Mouse (Mus musculus) forebrain, embryonic 13.5 days (tissue): ENCODE results near the gene Hspa4l. TPM values are rescaled to one million over a fixed set of nuclear protein-coding genes. Genes with fewer than 3 reads are reported as not detected.
"Not testable (repeated sequence)": the region's sequence is repeated elsewhere in the genome, so short reads cannot be mapped to it uniquely, and the experiment has no call there.

Source experiments
- ATAC-seq: fragments of 200-750 bp; cut with Nextera tagmentation; 2 replicates; pipeline ENCODE4 v1.8.0; 2017
- H3K27ac ChIP-seq: fragments of 300-500 bp; sonication (generic); 2 replicates; pipeline ENCODE4 v1.5.1; 2015; ENCODE audit warnings: inconsistent platforms, mild to moderate bottlenecking, moderate library complexity
- H3K27me3 ChIP-seq: fragments of 300-500 bp; sonication (generic); 2 replicates; pipeline ENCODE4 v1.6.1; 2015; ENCODE audit warnings: mild to moderate bottlenecking, inconsistent platforms
- H3K36me3 ChIP-seq: fragments of 300-500 bp; sonication (generic); 2 replicates; pipeline ENCODE4 v1.6.1; 2015; ENCODE audit warnings: mild to moderate bottlenecking, inconsistent platforms; ENCODE audit not compliant: poor library complexity, severe bottlenecking
- H3K4me1 ChIP-seq: fragments of 300-500 bp; sonication (generic); 2 replicates; pipeline ENCODE4 v1.6.1; 2015; ENCODE audit warnings: inconsistent platforms
- H3K4me2 ChIP-seq: fragments of 300-500 bp; sonication (generic); 2 replicates; pipeline ENCODE4 v1.6.1; 2015; ENCODE audit warnings: inconsistent platforms, mild to moderate bottlenecking, moderate library complexity
- H3K4me3 ChIP-seq: fragments of 300-500 bp; sonication (generic); 2 replicates; pipeline ENCODE4 v1.5.1; 2015; ENCODE audit warnings: mild to moderate bottlenecking, inconsistent platforms
- H3K9ac ChIP-seq: fragments of 300-500 bp; sonication (generic); 2 replicates; pipeline ENCODE4 v1.6.1; 2015; ENCODE audit warnings: mild to moderate bottlenecking, inconsistent platforms
- H3K9me3 ChIP-seq: fragments of 300-500 bp; sonication (generic); replicated peaks from 2 replicates; pipeline ENCODE4 v1.6.1; 2016; ENCODE audit warnings: inconsistent platforms
- WGBS: fragments of 180-500 bp; shearing (Covaris S2); methylation state at CpG from one replicate; pipeline ENCODE4 v1.1.7; 2015; 5-methylcytosine and 5-hydroxymethylcytosine counted together
- polyA plus RNA-seq: library from polyadenylated mRNA; unstranded; fragments of >200 nt; fragmentation: Nextera tagmentation; extraction: Ambion mirVana; gene quantifications from 2 replicates; pipeline ENCODE4 v1.2.1, GENCODE M21; 2015

The Hspa4l gene
- polyA plus RNA-seq, 1 experiment from 2014 or later, result 48.5 TPM

DNA sequence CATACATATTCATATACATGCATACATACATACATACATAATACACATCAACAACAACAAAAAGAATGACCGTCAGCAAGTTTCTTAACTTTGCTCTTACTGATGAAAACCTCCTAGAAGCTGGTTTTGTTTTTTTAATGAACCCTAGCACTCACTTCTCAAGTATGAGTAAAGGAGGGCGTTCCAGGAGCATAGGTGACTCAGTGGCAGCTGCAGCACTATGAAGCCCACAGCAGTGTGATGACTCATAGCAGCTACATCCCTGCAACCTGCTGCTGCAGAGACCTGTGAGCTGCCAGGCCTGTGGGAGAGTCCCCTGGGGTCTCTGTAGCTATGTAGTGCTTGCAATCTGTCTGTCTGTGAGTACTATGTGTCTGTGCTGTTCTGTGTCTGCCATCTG is 17.0 kb downstream of the Hspa4l start:
- ATAC-seq, result no peak
- H3K9ac ChIP-seq, result no peak overlapping the region

DNA sequence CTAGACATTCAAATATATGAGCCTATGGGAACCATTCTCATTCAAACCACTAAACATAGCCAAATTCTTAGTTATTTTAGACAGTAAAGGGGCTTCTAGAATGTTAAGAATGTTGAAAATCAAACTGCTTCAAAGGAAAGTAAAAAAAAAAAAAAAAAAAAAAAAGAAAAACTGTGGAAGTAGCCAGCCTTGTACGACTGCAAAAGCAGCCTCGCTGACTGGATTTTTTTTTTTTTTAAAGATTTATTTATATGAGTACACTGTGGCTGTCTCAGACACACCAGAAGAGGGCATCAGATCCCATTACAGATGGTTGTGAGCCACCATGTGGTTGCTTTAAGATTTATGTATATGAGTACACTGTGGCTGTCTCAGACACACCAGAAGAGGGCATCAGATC is 49.5 kb downstream of the Hspa4l start:
- Histone ChIP-seq H3K4me2 (no peak overlapping the region), H3K27ac (no peak overlapping the region), H3K4me1 (no peaks in the 10 kb centered on the region), H3K4me3 (no peak overlapping the region), H3K27me3 (no peaks in the 10 kb centered on the region), H3K9ac (no peak overlapping the region), H3K36me3 (peaks cover 11% of the 10 kb centered on the region), H3K9me3 (no peaks in the 10 kb centered on the region)
- WGBS, result 88% methylated on average over 2 of the region's 2 CpGs
- ATAC-seq, result no peak

More for the DNA sequence above, 17.0 kb downstream of the Hspa4l start:
- no peak overlapping the region for H3K27ac ChIP-seq
- H3K4me3 ChIP-seq, result no peak overlapping the region
- no peak overlapping the region for H3K4me2 ChIP-seq
- 96% methylated on average over 2 of the region's 2 CpGs for WGBS
- H3K9me3 ChIP-seq, result no peaks in the 10 kb centered on the region
- peaks cover 57% of the 10 kb centered on the region for H3K36me3 ChIP-seq
- no peaks in the 10 kb centered on the region for H3K27me3 ChIP-seq
- no peaks in the 10 kb centered on the region for H3K4me1 ChIP-seq

DNA sequence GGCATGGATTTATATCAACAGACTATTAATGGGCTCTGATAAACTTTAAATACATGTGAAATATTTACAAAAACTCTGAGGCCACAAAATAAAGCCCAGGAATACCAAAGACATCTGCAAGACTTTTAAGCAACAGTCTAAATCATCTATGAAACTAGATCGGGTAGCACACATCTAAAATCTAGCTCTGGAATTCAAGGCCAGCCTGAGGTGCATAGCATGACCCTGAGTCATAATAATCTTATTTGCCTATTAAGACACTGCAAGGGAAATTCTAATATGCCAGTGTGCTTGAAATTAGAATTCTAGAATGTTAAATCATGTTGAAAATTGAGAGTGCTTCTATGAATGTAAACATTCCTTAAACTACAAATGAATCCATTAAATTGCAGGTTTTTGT is 53.8 kb downstream of the Hspa4l start:
- H3K9ac ChIP-seq, result no peak overlapping the region
- H3K9me3 ChIP-seq, result no peaks in the 10 kb centered on the region
- H3K27ac ChIP-seq, result no peak overlapping the region
- H3K4me2 ChIP-seq, result no peak overlapping the region
- no peak overlapping the region for H3K4me3 ChIP-seq
- no peak for ATAC-seq
- H3K27me3 ChIP-seq, result no peaks in the 10 kb centered on the region
- peaks cover 6% of the 10 kb centered on the region for H3K36me3 ChIP-seq
- H3K4me1 ChIP-seq, result peaks cover 27% of the 10 kb centered on the region
- WGBS, result 79% methylated on average over 1 of the region's 1 CpGs

DNA sequence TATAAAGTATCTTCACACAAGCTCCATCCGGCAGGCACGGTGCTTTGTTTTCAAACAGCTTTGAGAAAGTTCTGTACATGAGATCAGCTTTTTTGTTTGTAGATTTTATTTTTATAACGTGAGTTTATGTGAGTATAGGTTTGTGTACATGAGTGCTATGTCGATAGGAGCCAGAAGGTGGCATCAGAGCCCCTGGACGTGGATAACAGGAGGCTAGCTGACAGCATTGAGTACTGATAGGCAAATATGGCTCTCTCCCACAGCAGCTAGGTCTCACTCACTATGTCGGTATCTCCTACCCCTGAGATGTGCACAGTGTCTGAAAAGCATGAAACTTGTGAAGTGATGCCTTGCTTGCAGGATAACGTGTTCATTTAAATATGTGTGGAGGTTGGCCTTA is 54.2 kb downstream of the Hspa4l start:
- ATAC-seq, result no peak
- no peaks in the 10 kb centered on the region for H3K27me3 ChIP-seq
- no peak overlapping the region for H3K9ac ChIP-seq
- no peak overlapping the region for H3K4me3 ChIP-seq
- no peak overlapping the region for H3K27ac ChIP-seq
- 36% methylated on average over 7 of the region's 7 CpGs for WGBS
- peaks cover 27% of the 10 kb centered on the region for H3K4me1 ChIP-seq
- H3K36me3 ChIP-seq, result peaks cover 6% of the 10 kb centered on the region
- no peak overlapping the region for H3K4me2 ChIP-seq
- H3K9me3 ChIP-seq, result no peaks in the 10 kb centered on the region

DNA sequence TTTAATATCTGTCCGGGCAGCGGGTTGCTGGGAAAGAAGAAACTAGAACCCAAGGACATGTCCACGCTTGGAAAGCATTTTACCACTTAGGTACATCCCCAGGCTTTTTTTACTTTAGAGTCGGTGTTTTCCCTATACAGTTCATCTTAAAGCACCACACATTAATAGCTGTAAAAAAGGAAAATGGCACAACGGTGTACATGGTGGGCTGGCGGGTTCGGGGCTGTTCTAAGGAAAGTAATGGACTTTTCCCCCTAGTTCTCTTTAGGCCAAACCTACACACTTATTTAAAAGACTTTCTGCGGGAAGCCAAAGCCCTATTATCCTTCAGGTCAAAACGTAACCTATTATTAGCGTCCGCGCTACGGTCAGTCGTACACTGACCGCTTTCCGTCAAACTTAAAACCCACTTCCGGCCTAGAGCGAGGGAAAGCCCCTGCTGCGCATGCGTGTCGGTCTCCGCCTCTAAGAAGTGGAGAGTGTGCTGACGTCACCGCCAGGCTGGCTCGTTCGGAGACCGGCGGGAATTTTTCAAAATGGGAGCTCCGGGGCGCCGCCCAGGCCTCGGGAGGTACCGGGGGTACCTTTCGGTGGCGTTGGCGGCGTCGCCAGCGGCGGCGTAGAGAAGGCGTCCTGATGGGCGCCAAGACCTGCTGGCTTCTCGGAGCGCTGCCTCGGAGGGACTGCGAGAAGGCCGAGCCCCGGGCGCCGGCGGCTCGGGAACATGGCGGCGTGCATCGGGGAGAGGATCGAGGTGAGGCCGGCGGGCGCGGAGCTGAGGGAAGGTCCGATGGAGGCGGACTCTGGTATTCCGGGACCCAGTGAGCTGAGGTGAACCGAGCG is 55.5 kb downstream of the Hspa4l start, which contains the start of gene Plk4:
Gene Plk4 (plus strand): TSS at position 490 of the 843 bp plus-strand sequence.
- Histone ChIP-seq H3K9ac (peak within 1 kb of the TSS; percentile 89), H3K36me3 (peaks cover 6% of the 10 kb centered on the region), H3K27ac (peak within 1 kb of the TSS; percentile 62), H3K4me1 (peaks cover 27% of the 10 kb centered on the region), H3K27me3 (no peaks in the 10 kb centered on the region), H3K4me3 (peak within 1 kb of the TSS; percentile 78), H3K4me2 (peak within 1 kb of the TSS; percentile 94), H3K9me3 (no peaks in the 10 kb centered on the region)
- peak; percentile 96 for ATAC-seq
- WGBS, result 2% methylated on average over 66 of the region's 66 CpGs

DNA sequence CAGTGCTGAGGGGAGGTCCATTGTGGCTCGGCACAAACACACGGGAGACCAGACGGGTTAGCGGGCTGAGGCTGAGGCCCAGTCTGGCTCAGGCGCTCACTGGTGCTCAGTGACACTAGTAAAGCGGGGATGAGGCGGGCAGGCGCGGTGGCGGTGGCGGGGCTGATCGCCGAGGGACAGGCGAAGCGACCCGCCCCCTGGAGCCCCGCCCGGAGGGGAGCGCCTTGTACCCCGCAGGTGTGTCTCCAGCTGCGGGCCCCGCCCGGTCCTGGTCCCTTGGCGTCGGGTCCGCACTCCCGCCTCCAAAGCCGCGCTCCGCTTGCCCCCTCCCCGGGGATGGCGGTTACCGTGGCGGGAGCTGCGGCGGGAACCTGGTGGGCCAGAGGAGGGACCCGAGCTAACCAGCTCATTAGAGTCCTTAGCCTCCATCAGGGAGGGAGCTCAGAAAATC is 56.1 kb downstream of the Hspa4l start:
- Histone ChIP-seq H3K4me3 (peak overlapping the region; percentile 78), H3K36me3 (peaks cover 12% of the 10 kb centered on the region), H3K27me3 (no peaks in the 10 kb centered on the region), H3K4me1 (peaks cover 27% of the 10 kb centered on the region), H3K9me3 (no peaks in the 10 kb centered on the region), H3K27ac (peak overlapping the region; percentile 62), H3K4me2 (peak overlapping the region; percentile 94), H3K9ac (peak overlapping the region; percentile 89)
- peak; percentile 88 for ATAC-seq
- WGBS, result under 1% methylated on average over 36 of the region's 37 CpGs

DNA sequence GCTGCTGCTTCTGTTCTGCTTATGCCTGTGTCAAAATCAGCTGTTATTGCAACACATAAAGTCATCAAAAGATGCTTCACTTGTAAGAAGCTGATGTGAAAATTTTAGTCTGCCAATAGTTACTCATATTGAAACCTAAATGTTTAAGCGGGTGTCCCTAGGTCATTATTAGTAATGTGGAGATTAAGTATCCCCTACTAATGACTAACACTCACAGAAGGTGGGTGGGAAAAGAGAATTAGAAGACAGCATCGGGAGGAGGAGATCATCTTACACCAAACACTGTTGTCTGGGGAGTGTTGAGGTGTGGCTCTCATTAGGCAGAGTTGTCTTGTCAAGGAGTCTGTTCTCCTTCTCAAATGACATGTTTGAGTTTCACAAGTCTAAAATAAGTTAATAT is 62.6 kb downstream of the Hspa4l start:
- Histone ChIP-seq H3K4me1 (peaks cover 6% of the 10 kb centered on the region; the same call in 1 of the 2 replicates), H3K27ac (no peak overlapping the region), H3K9me3 (no peaks in the 10 kb centered on the region), H3K9ac (no peak overlapping the region), H3K4me2 (no peak overlapping the region), H3K27me3 (no peaks in the 10 kb centered on the region), H3K36me3 (peaks cover 54% of the 10 kb centered on the region), H3K4me3 (no peak overlapping the region)
- 60% methylated on average over 2 of the region's 2 CpGs for WGBS
- no peak for ATAC-seq

DNA sequence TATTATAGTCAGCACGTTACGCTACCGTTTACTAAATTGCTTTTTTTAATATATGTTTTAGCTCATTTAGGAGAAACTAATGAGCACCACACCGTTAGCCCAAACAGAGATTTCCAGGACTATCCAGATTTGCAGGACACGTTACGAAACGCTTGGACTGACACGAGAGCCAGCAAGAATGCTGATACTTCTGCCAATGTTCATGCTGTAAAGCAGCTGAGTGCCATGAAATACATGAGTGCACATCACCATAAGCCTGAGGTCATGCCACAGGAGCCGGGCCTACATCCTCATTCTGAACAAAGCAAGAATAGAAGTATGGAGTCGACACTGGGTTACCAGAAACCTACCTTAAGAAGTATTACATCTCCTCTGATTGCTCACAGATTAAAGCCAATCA is 64.4 kb downstream of the Hspa4l start:
- no peak overlapping the region for H3K9ac ChIP-seq
- no peak overlapping the region for H3K27ac ChIP-seq
- H3K4me1 ChIP-seq, result no peaks in the 10 kb centered on the region
- H3K9me3 ChIP-seq, result no peaks in the 10 kb centered on the region
- no peak overlapping the region for H3K4me2 ChIP-seq
- no peak for ATAC-seq
- WGBS, result 91% methylated on average over 10 of the region's 10 CpGs
- no peaks in the 10 kb centered on the region for H3K27me3 ChIP-seq
- H3K4me3 ChIP-seq, result no peak overlapping the region
- H3K36me3 ChIP-seq, result peaks cover 62% of the 10 kb centered on the region

DNA sequence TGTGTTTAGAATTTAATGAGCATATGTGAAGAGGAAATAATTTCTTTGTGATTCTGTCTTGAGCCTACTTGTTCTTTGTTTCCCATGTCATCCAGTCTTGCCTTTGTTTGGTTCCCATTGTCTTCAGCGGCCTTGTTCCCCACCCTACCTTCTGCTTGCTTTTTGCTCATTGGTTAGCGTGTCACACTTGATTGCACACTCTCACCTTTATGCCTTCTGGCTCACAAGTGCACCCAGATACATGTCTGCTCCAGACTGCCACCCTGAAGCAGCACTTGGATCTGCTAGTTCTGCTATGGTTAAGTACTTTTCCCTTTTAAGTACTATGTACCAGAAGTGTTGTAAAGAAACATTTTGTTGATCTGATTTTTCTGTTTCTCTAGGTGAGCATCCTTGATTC is 65.6 kb downstream of the Hspa4l start:
- Histone ChIP-seq H3K36me3 (peaks cover 73% of the 10 kb centered on the region), H3K9me3 (no peaks in the 10 kb centered on the region), H3K27me3 (no peaks in the 10 kb centered on the region), H3K4me2 (no peak overlapping the region), H3K9ac (no peak overlapping the region), H3K4me1 (no peaks in the 10 kb centered on the region), H3K4me3 (no peak overlapping the region), H3K27ac (no peak overlapping the region)
- ATAC-seq, result peak; percentile 45; the same call in 1 of the 2 replicates
- 55% methylated on average over 2 of the region's 2 CpGs for WGBS

DNA sequence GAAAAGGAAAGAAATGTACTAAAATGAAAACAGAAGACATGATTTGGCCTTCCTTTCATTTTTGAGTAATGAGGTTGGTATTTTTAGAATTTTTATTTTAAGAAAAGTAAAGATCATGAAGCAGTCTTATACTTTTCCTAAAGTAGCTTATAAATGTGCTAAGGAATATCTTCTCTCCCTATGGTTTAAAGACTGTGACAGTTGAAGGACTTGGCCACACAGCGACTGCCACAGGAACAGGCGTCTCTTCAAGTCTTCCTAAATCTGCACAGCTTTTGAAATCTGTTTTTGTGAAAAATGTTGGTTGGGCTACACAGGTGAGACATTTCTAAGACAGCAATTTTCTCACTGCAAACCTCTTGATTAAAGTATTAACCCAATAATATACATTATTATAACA is 69.0 kb downstream of the Hspa4l start:
- H3K4me3 ChIP-seq, result no peak overlapping the region
- H3K9ac ChIP-seq, result no peak overlapping the region
- no peaks in the 10 kb centered on the region for H3K9me3 ChIP-seq
- no peak for ATAC-seq
- no peaks in the 10 kb centered on the region for H3K4me1 ChIP-seq
- no peak overlapping the region for H3K27ac ChIP-seq
- no peak overlapping the region for H3K4me2 ChIP-seq
- 86% methylated on average over 2 of the region's 2 CpGs for WGBS
- H3K36me3 ChIP-seq, result peaks cover 73% of the 10 kb centered on the region
- H3K27me3 ChIP-seq, result no peaks in the 10 kb centered on the region

DNA sequence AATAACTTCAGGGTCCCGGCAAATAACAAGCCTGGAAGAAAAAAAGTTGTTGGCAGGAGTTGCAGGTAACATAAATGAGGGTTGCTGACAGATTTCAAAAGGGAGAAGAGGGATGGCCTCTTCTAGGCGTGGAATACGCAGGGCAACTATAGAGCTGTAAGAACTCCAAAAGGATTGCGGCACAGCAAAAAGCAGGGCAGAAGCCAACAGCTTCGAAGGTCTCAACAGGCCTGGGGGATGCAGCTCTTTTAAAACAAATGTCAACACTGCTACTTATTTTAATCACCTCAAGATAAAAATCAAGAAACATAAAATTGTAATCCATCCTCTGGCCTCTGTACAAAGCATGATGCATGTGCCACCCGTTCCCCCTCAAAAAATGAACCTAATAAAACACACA is 101.2 kb downstream of the Hspa4l start:
- WGBS, result 81% methylated on average over 6 of the region's 6 CpGs
- H3K4me2 ChIP-seq, result peak overlapping the region; percentile 68
- not testable (repeated sequence) for H3K9me3 ChIP-seq, H3K27me3 ChIP-seq, H3K36me3 ChIP-seq, ATAC-seq, H3K27ac ChIP-seq, H3K4me1 ChIP-seq
- peak overlapping the region; percentile 52 for H3K9ac ChIP-seq
- H3K4me3 ChIP-seq, result peak overlapping the region; percentile 49
